Mouse (Mus musculus) lung, adult 10 weeks (tissue): ENCODE data around the gene Kif2c. TPM values are rescaled to one million over a fixed set of nuclear protein-coding genes. Genes with fewer than 3 reads are reported as not detected.

ENCODE experiments used
- polyA plus RNA-seq: library from polyadenylated mRNA; stranded (reverse); fragments of 350-450 nt; fragmentation: Illumina TruSeq; extraction: RNeasy Lipid Tissue Mini Kit (QIAGEN cat#74804); gene quantifications from one replicate; pipeline ENCODE4 v1.2.3, GENCODE M21; 2014; ENCODE audit warnings: low read depth, low replicate concordance; ENCODE audit not compliant: insufficient read depth

Kif2c gene
- polyA plus RNA-seq, result 0.31 TPM

GRCm38 (mm10) chr4:117181863-117182758 is at the start of gene Kif2c:
TSS of gene Kif2c (minus strand) at chr4:117182639.

GRCm38 (mm10) chr4:117155792-117156355 is 26.6 kb downstream of the Kif2c start, which contains the start of gene Rps8:
TSS of gene Rps8 (minus strand) at chr4:117156243.

GRCm38 (mm10) chr4:117133817-117134600 is 48.4 kb downstream of the Kif2c start, which contains the start of gene Plk3:
TSS of gene Plk3 (minus strand) at chr4:117133963.

DNA sequence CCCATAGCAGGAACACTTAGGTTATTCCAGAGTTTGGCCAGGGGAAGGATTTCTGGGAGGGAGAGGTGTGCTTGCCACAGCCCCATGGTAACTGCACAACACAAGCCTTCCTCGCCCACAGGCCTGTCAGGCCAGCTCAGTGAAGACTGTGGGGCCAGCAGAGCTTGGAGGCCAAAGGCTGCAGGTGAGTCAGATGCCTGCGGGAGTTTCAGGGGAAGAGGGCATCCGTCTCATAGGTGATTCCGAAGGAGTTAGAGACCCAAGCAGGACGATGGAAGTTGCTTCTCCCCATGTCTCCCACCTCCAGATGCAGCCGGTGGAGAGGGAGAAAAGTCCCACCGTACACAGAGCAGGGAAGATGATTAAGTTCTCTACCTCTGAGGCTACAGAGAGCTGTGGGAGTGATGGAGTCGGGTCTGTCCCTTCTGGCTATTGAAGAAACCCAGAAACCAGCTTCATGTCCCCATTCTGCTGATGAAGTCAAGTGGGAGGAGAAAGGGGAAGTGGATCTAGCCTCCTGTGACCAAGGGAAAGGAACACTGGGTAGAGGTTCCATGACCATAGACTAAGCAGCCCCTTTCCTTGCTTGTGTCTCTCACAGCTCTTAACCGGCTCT is 55.7 kb downstream of the Kif2c start, which contains the start of gene Tctex1d4:
Gene Tctex1d4 (plus strand): TSS at position 120 of the 616 bp plus-strand sequence.

DNA sequence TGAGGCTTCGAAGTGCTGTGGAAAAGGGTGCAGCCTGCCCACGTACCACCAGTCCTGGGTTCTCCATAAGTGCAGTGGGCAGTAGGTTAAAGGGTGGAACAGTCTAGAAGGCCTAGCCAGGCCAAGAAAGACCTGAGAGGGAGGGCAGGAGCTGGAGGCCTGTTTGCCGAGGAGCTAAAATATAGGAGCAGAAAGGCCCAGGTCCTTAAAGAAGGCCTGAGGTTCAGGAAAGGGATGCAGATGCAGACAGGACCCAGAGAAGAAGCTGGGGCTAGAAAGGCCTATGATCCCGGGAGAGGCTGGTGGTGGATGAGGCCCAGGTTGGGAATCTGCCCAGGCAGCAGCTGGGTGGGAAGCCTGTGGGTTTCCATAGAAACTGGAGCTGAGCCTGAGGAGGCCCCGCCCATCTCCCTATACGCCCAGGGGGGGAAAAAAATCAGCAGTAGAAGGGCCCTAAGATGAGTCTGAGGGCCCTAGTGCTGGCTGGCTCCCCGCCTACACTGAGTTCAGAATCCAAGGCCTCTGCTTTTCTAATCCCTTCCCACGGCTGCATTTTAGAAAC is 57.0 kb downstream of the Kif2c start, which contains the start of gene Btbd19:
Gene Btbd19 (minus strand): TSS at position 378 of the 562 bp plus-strand sequence.

Other genes starting within 250 kb of the Kif2c start
- 56.2 TPM for gene Urod, start 188.2 kb downstream of the Kif2c start, polyA plus RNA-seq
- gene Hectd3, start 187.3 kb downstream of the Kif2c start, polyA plus RNA-seq, result 11.0 TPM
- 11.9 TPM for gene Eif2b3, start 163.2 kb downstream of the Kif2c start, polyA plus RNA-seq
- 0.66 TPM for gene Ptch2, start 86.6 kb downstream of the Kif2c start, polyA plus RNA-seq
- 3.3 TPM for gene Btbd19, start 56.9 kb downstream of the Kif2c start, polyA plus RNA-seq
- gene Tctex1d4, start 55.8 kb downstream of the Kif2c start, polyA plus RNA-seq, result 36.5 TPM
- 4.8 TPM for gene Plk3, start 48.7 kb downstream of the Kif2c start, polyA plus RNA-seq
- gene Rps8, start 26.4 kb downstream of the Kif2c start, polyA plus RNA-seq, result 1,631 TPM
- 8.9 TPM for gene Tmem53, start 69.3 kb upstream of the Kif2c start, polyA plus RNA-seq
- 3.1 TPM for gene Armh1, start 69.5 kb upstream of the Kif2c start, polyA plus RNA-seq